Mouse (Mus musculus) megakaryocyte-erythroid progenitor cell, adult 5 weeks (primary cell): Measurements from ENCODE around the gene Sstr2. TPM values are rescaled to one million over a fixed set of nuclear protein-coding genes. Genes with fewer than 3 reads are reported as not detected.

ENCODE experiments used
- polyA plus RNA-seq: library from polyadenylated mRNA; stranded (reverse); fragments of >175 nt; gene quantifications from 2 replicates; pipeline ENCODE4 v1.2.3, GENCODE M21; 2012

The Sstr2 gene
- 0.34 and 0.58 TPM in 2 replicates for polyA plus RNA-seq

GRCm38 (mm10) chr11:113618672-113619419 is at the start of gene Sstr2:
Gene Sstr2, plus strand, starts transcription at chr11:113619342.

DNA sequence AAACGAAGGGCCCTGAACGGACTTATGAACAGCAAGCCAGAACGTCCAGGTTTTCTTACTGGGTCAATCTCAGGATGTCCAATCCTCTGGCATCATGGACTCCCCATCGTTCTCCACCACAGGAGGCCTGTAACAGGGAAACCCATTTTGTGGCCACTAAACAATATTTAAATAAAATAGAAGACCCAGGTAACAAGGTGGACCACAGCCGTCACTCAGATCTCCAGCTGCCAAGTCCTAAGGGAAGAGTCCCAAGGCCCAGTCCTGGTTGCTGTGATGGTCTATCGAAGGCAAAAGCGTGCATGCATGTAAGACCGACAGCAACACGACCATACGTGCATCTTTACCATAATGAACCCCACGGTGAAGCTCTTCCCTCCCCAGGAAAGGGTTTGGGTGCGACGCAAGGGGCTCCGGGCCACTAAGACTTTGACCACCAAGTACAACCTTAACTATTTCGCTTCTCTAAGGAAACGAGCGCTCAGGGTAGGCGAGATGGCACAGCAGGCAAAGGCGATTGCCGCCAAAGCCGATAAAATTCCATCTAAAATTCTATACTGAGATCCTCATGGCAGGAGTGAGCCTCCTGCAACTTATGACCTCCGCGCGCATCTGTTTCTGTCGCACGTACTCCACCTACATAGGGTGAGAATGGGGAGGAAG is 29.7 kb downstream of the Sstr2 start, which contains the start of gene Cog1:
Gene Cog1 (plus strand): TSS at position 480 of the 663 bp plus-strand sequence.

GRCm38 (mm10) chr11:113649353-113650210 is 30.4 kb downstream of the Sstr2 start, which contains the start of gene Slc39a11:
Gene Slc39a11, minus strand, starts transcription at chr11:113650079.

Other genes starting within 250 kb of the Sstr2 start
- 33.7 and 38.0 TPM in 2 replicates for gene Cog1, start 29.8 kb downstream of the Sstr2 start, polyA plus RNA-seq
- 64.6 and 65.6 TPM in 2 replicates for gene Slc39a11, start 30.7 kb downstream of the Sstr2 start, polyA plus RNA-seq
- 71.0 and 71.3 TPM in 2 replicates for gene Fam104a, start 64.8 kb downstream of the Sstr2 start, polyA plus RNA-seq
- 4.4 and 5.0 TPM in 2 replicates for gene D11Wsu47e, start 65.1 kb downstream of the Sstr2 start, polyA plus RNA-seq
- not detected in 2 replicates for gene Cpsf4l, start 90.7 kb downstream of the Sstr2 start, polyA plus RNA-seq
- 21.4 and 30.6 TPM in 2 replicates for gene Cdc42ep4, start 132.5 kb downstream of the Sstr2 start, polyA plus RNA-seq